Mouse (Mus musculus): Measurements from ENCODE around the gene Anxa1.

Gene Anxa1

DNA sequence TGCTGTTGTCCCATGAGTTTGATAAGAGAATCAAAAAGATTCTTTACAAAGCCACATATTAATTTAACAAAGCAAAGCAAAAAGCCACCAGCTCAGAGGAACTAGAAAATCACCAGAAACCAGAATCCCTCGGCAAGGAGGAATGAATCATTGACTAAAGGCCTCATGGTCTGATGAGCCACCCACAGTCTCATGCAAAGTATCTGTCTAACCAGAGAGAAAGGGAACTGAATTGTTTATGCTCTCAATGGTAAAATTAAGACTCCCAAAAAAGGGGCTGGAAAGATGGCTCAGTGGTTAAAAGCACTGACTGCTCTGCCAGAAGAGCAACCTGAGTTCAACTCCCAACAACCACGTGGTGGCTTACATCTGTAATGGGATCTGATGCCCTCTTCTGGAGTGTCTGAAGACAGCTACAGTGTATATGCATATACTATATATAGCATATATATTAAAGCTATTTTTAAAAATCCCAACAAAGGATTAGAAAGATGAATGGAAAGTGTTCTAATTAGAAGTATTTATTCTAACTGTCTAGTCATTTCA is 9.5 kb downstream of the Anxa1 start:
- DNase-seq (ENCODE audit: low spot score in 2 of 2) = no peak

DNA sequence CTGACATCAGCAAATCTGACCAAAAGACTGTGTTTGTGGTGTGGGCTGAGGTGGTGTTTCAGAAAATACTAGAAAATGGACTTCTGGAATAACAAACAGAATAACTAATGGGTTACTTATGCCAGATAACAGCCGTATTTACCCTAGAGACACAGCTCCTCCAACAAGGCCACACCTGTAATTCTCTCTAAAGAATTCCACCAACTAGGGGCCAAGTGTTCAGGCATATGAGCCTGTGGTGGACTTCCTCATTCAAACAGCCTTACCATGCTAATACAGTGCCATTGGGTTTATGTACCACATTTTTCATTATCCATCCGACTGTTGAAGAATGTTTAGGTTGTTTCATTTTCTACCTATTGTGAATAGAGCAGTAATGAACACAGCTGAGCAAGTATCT is 20.6 kb downstream of the Anxa1 start:
- DNase-seq (ENCODE audit: low spot score in 2 of 2) = no peak

DNA sequence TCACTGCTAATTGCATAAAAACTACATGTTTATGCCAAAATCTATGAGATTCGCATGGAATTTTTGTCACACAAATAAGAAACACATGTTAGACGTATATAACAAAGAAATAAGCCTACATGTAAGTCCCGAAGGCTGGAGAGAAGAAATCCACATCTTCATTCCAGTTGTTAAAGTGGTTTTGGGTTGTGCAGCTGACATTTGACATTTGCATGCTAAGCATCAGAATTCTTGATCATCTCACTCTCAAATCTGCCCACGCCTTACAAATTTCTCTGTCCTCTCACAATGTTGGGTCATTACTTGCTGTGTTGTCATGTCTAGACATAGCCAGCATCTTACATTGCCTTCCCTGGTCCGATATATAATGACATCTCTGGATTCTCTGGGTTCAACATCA is 24.2 kb downstream of the Anxa1 start:
- no peak for DNase-seq (ENCODE audit: low spot score in 2 of 2)

DNA sequence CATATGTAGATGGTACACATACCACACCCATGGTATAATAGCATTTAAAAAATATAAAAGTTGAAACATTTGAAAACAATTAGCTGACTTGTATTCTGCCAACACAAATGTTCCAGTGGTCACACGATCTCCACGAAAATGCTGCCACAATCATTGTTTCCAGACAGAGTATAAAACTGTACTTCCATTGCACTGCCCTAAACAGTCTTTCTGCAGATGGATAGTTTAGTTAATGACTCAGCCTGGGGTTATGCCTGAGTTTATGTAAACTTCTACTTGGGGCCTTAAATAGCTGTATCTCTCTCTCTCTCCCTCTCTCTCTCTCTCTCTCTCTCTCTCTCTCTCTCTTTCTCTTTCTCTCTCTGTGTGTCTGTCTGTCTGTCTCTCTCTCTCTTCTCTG is 24.7 kb downstream of the Anxa1 start:
- DNase-seq (ENCODE audit: low spot score in 2 of 2) = no peak

DNA sequence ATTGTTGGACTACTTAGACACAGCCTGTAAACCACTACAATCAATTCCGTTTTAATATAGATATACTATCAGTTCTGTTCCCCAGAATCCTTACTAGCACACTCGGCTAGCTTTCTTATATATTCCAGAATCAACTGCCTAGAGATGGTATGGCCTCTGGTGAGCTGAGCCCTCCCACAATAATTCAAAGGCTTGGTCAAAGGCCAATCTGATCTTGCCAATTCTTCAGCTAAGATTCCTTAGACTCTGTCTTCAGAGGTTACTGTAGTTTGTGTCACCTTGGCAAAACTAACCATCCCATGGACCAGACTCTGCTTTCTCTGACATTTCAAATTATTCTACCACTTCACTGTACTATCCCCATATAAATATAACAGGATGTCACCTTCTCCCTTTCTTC is 25.4 kb downstream of the Anxa1 start:
- no peak for DNase-seq (ENCODE audit: low spot score in 2 of 2)

DNA sequence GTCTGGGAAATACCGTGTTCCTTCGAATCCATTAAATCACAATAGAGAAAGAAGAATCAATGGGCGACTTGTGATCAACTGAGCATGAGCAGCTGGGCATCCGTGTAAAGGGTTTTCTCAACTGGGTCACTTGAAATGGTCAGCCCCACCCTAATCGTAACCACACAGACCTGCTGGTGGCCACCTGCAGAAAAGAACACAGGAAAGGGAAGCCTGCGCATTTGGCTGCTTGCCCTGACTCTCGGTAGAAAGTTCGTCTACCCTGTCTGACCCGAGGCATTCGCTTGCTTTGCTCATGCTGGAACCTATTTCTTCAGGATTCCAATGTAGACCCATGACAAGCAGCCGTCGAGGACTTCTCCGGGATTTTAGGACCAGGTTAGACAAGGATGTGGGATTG is 25.8 kb downstream of the Anxa1 start:
- DNase-seq (ENCODE audit: low spot score in 2 of 2) = no peak

DNA sequence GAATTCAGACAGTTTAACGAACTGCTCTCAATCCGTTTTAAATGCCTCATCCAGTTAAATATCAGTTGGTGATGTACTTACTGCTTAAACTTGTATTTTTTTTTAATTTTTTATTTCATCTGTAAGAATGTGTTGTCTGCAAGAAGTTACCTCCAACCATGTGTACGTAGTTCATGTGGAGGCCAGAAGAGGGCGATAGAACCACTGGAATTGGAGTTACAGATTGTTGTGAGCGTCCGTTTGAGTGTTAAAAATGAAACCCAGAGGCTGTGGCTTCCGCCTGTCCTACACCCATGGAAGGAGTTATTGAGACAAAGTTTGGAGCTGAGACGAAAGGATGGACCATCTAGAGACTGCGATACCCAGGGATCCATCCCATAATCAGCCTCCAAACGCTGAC is 27.5 kb downstream of the Anxa1 start:
- DNase-seq (ENCODE audit: low spot score in 2 of 2) = no peak

DNA sequence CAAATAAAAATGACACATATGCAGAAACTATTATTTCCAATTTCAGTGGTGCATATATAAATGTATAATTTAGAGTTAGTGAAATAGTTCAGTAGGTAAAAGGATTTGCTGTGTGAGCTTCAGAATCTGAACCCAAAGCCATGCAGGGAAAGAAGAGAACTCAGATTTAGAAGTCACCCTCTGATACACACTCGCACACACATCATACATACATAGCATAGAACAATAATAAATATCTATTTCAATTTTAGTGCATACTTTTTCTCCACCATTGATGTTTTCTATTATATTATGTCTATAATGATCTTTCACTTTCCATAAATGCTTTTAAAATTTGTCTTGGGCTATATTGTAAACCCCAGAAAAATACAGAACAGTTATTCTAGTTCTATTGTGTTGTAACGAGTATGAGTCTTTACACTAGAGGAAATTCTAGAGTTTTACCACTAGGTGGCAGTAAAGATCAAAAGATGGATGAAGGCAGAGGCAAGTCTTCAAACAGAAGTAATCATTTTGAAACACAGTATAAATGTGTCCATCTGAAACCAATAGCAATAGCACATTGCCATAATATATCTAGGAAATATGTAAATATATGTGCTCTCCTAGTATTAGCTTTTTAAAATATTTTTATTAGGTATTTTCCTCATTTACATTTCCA is 28.7 kb downstream of the Anxa1 start:
- no peak for DNase-seq (ENCODE audit: low spot score in 2 of 2)

DNA sequence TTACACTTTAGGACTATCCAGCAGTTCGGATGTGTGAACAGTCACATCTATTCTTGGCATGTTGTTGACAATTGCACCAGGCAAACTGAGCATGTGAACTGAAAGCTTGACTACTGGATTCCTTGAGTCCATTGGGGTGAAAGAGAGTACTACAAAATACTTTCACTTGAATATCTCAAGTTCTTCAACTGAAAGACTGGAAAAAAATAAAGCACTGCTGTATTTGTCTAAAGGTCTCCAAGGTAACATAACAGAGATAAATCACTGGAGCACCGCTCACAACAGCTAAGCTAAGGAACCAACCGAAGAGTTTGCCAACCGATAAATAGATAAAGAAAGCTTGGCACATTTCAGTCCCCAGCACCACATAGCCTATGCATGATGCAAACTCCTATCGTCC is 32.1 kb downstream of the Anxa1 start:
- DNase-seq (ENCODE audit: low spot score in 2 of 2) = no peak

DNA sequence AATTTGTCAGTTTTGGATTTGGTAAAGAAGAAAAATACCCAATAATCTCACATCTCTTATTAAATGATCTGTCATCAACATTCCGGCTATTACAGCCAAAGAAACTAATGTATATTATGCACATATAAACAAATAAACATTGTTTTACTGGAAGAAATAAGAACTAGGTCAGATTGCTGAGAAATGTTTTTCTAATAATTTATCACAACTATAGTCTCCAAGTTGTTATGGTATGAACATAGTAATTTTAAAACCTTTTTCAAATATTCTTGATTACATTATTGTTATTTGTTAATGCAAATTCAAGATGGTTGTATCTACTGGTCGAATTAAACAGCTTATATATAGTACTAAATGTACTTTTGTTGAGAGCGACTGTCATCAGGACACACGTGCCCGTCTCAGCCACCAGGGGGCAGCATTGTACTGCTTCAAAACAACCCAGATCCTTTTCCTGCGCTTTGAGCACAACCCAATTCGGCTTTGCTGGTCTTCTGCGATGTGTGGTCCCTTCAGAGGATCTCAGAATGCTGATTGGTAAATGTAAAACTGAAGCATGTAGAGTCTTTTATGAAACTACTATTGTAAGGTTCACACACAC is 45.3 kb downstream of the Anxa1 start:
- peak; percentile 43 to 71 for DNase-seq (ENCODE audit: low spot score in 2 of 2)

DNA sequence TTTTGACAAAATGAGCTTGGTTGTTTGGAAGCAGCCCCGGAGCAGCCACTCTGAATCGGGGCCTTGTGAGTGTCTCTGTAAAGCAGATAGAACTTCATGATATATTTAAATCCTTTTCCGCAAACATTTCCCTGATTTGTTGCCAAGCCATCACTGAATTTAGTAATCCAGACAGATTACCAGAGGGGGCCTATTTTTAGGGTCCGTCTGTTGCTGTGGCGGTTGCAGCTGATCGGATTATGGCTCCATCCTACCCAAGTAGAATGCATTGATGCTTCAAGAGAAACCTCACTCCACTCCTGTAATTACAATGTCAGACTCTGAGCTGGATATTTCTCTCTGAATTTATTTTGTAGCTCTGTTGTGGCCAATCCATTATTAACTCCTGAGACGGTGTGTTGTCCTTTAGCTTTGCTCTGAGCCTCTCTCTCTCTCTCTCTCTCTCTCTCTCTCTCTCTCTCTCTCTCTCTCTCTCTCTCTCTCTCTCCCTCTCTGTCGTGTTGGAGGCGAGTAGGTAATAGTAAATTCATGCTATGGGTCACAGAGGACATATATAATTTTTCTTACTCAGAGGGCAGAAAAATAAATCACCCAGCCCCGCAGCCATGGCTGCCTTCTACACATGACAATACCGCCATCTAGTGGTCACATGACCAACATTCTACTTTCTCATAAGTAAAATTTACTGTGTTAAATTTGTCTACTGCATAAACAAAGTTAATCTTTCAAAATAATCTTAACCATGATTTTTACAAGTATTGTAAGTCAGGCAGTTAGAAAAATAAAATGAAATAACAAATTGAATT is 46.0 kb downstream of the Anxa1 start:
- DNase-seq (ENCODE audit: low spot score in 2 of 2) = no peak

DNA sequence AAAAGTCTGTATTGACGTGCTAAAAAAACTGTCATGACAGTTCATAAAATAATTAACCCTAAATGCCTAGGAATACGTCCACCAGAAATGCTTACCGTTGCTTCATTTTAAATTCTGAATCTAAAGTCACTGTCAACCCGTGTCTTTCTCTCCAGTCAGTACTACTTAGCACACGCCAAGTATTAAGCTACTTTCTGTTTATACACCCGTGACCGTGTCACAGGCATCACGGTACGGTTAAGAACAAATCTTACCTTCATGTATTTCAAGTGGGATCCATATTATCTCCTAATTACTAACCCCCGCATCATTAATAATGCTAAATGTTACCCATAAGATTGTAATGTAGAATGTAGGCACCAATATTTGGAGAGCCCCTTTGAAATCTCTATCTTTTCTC is 46.7 kb downstream of the Anxa1 start:
- no peak for DNase-seq (ENCODE audit: low spot score in 2 of 2)
